Mouse (Mus musculus): ENCODE results near the gene Olfr1240. TPM values are rescaled to one million over a fixed set of nuclear protein-coding genes. Genes with fewer than 3 reads are reported as not detected.

Gene Olfr1240
- polyA plus RNA-seq (2021; fragmentation: Nextera tagmentation), result not detected in 2 replicates
- long read RNA-seq, experiment 1, result 0 reads
- long read RNA-seq, experiment 2, result 0 reads

DNA sequence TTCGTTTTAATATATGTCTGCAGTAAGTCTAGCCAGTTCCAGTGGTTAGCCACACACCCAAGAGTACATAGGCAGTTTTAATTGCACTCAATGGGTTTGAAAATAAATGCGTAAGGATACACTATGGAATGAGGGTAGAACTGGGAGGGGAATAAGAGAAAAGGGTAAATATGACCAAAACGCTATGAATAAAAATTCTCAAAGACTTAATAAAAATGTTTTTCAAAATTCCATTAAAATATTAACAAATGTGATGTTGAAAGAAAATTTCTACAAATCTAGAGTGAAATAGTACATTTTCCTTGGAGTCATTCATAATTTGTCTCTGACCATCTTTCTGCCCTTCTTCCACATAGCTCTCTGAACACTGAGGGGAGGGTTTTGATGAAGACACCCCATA lies at the start of gene Olfr1240:
Gene Olfr1240 (minus strand): TSS at position 101 of the 400 bp plus-strand sequence.

GRCm38 (mm10) chr2:89487026-89487425 lies 44.2 kb upstream of the Olfr1240 start, which contains the start of gene Olfr1241:
Gene Olfr1241 (minus strand): TSS chr2:89487126.

GRCm38 (mm10) chr2:89420307-89420706 lies 22.5 kb downstream of the Olfr1240 start, which contains the start of gene Olfr1239:
Gene Olfr1239 (minus strand): TSS chr2:89420407.

DNA sequence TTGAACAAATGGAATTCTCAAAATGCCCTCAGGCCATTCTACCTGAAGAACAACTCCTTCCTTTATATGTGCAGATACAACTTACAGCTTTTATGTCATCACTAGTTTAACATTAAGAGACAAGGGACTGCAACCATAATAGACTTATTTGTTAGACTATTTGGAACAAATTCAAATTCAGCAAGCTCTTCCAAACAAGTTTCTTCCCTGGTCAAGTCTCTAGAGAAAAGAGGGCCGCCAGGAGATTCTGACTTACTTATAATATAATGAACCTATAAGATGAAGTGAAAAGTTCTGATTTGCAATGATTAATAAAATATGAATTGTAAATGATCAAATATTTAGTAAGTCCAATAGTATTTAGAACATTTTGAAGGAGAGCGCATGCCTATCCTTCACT lies 33.2 kb downstream of the Olfr1240 start, which contains the start of gene Olfr1238:
Gene Olfr1238 (minus strand): TSS at position 101 of the 400 bp plus-strand sequence.

Other genes starting within 250 kb of the Olfr1240 start
- gene Olfr1226, start 243.0 kb downstream of the Olfr1240 start, polyA plus RNA-seq (2021; fragmentation: Nextera tagmentation), result not detected in 2 replicates
- gene Olfr1228, start 188.9 kb downstream of the Olfr1240 start, polyA plus RNA-seq (2021; fragmentation: Nextera tagmentation), result not detected in 2 replicates
- not detected in 2 replicates for gene Olfr1229, start 155.0 kb downstream of the Olfr1240 start, polyA plus RNA-seq (2021; fragmentation: Nextera tagmentation)
- gene Olfr1230, start 145.7 kb downstream of the Olfr1240 start, polyA plus RNA-seq (2021; fragmentation: Nextera tagmentation), result not detected in 2 replicates
- not detected in 2 replicates for gene Olfr1231, start 135.9 kb downstream of the Olfr1240 start, polyA plus RNA-seq (2021; fragmentation: Nextera tagmentation)
- not detected in 2 replicates for gene Olfr1232, start 113.3 kb downstream of the Olfr1240 start, polyA plus RNA-seq (2021; fragmentation: Nextera tagmentation)
- gene Olfr1233, start 100.6 kb downstream of the Olfr1240 start, polyA plus RNA-seq (2021; fragmentation: Nextera tagmentation), result not detected in 2 replicates
- gene Olfr1234, start 78.1 kb downstream of the Olfr1240 start, polyA plus RNA-seq (2021; fragmentation: Nextera tagmentation), result not detected in 2 replicates
- gene Olfr1238, start 33.3 kb downstream of the Olfr1240 start, polyA plus RNA-seq (2021; fragmentation: Nextera tagmentation), result not detected in 2 replicates
- gene Olfr1239, start 22.6 kb downstream of the Olfr1240 start, polyA plus RNA-seq (2021; fragmentation: Nextera tagmentation), result not detected in 2 replicates
- not detected in 2 replicates for gene Olfr1241, start 44.1 kb upstream of the Olfr1240 start, polyA plus RNA-seq (2021; fragmentation: Nextera tagmentation)
- gene Olfr1242, start 55.3 kb upstream of the Olfr1240 start, polyA plus RNA-seq (2021; fragmentation: Nextera tagmentation), result not detected in 2 replicates
- not detected in 2 replicates for gene Olfr1243, start 88.5 kb upstream of the Olfr1240 start, polyA plus RNA-seq (2021; fragmentation: Nextera tagmentation)
- gene Olfr1245, start 135.4 kb upstream of the Olfr1240 start, polyA plus RNA-seq (2021; fragmentation: Nextera tagmentation), result not detected in 2 replicates
- gene Olfr1246, start 150.2 kb upstream of the Olfr1240 start, polyA plus RNA-seq (2021; fragmentation: Nextera tagmentation), result not detected in 2 replicates
- gene Olfr1247, start 171.1 kb upstream of the Olfr1240 start, polyA plus RNA-seq (2021; fragmentation: Nextera tagmentation), result not detected in 2 replicates
- not detected in 2 replicates for gene Olfr1248, start 175.2 kb upstream of the Olfr1240 start, polyA plus RNA-seq (2021; fragmentation: Nextera tagmentation)
- not detected in 2 replicates for gene Olfr1249, start 192.0 kb upstream of the Olfr1240 start, polyA plus RNA-seq (2021; fragmentation: Nextera tagmentation)
- not detected in 2 replicates for gene Olfr1250, start 218.5 kb upstream of the Olfr1240 start, polyA plus RNA-seq (2021; fragmentation: Nextera tagmentation)
- gene Olfr1251, start 228.9 kb upstream of the Olfr1240 start, polyA plus RNA-seq (2021; fragmentation: Nextera tagmentation), result not detected in 2 replicates

All from layer of hippocampus, adult 6 months (tissue).